Mouse (Mus musculus) erythroblast, adult 5-6 weeks (primary cell): ENCODE measurements around the gene Wars2. TPM values are rescaled to one million over a fixed set of nuclear protein-coding genes. Genes with fewer than 3 reads are reported as not detected.

Source experiments
- ATAC-seq: replicated peaks from 2 replicates; pipeline ENCODE4 v1.8.0; 2016; ENCODE audit warnings: moderate number of reproducible peaks, mild to moderate bottlenecking, moderate TSS enrichment, inconsistent platforms; ENCODE audit not compliant: poor library complexity, low FRiP score, severe bottlenecking
- total RNA-seq, 2 experiments: library from RNA; stranded (forward) in 1 of 2; stranded (reverse) in 1 of 2; fragments of 150-400 nt in 1 of 2; fragments of 200-764, 138-1000 nt in 1 of 2; gene quantifications; 2 replicates each; pipeline versions ENCODE4 v1.2.3 to v1.2.4; 2015 to 2017; ENCODE audit warnings: low replicate concordance in 2 of 2

Gene Wars2
- total RNA-seq, 2 experiments from 2014 or later = 0.34 to 3.1 TPM

GRCm38 (mm10) chr3:99259741-99260270 is 118.9 kb downstream of the Wars2 start:
- no peak for ATAC-seq

DNA sequence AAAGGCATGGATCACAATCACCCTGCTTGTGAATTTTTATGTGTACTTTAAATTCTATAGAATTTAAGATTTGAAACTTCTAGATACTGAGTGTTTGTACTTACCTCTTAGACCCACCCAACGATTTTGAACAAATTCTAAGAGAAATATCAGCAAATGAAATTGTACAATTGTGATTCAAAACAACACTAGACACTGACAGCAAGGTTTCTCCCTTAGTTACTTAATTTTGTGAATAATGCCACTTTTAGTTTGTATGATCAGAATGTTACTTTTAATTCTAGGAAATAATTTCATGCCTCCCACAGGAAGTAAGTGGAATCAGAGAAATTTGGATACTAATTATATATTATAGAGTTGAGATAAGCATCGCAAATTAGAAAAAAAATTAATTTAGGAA is 119.5 kb downstream of the Wars2 start:
- ATAC-seq = no peak

- no peak for ATAC-seq
Measured at GRCm38 (mm10) chr3:99261371-99261791, 120.5 kb downstream of the Wars2 start.

GRCm38 (mm10) chr3:99261986-99262385 is 121.1 kb downstream of the Wars2 start:
- ATAC-seq = no peak

DNA sequence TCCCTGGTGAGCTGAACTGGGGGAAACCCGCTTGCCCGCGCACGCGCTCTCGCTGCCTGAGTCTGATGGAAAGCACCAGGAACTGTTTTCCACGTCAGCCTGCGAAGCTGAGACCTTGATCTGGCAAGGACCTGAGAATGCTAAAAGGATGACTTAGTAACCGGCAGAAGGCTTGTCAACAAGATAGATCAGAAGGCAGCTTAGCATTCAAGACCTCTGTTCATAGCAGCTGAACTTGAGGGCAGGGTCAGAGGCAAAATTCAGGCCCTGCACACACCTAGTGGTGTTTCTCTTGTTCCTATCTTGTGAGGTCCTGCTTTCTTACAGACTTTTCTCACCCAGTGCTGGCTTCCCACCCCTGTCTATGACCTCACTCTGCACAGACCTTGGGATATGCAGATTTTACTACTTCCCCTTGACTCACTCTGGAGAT is 122.6 kb downstream of the Wars2 start:
- ATAC-seq = no peak

GRCm38 (mm10) chr3:99264695-99265094 is 123.8 kb downstream of the Wars2 start:
- ATAC-seq = no peak

GRCm38 (mm10) chr3:99266752-99267303 is 126.0 kb downstream of the Wars2 start:
- ATAC-seq = no peak

- no peak for ATAC-seq
Measured at GRCm38 (mm10) chr3:99277973-99278580, 137.2 kb downstream of the Wars2 start.

DNA sequence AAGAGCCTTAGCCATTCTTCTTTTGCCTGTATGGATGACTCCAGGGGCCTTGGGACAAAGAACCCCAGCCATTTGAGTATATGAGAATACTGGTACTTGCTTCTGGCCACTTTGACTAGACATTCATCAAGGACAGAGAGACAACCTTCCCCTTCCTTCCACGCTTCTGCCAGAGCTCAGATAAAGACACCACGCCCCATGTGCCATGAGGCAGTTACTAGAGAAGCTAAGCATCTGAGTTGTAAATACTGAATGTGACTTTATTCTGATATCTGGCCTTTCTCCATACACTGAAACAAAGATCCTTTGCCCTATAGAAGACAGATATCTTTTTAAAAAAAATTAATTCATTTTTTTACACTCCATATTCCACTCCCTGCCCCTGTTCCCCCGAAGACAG is 138.8 kb downstream of the Wars2 start:
- ATAC-seq = no peak

DNA sequence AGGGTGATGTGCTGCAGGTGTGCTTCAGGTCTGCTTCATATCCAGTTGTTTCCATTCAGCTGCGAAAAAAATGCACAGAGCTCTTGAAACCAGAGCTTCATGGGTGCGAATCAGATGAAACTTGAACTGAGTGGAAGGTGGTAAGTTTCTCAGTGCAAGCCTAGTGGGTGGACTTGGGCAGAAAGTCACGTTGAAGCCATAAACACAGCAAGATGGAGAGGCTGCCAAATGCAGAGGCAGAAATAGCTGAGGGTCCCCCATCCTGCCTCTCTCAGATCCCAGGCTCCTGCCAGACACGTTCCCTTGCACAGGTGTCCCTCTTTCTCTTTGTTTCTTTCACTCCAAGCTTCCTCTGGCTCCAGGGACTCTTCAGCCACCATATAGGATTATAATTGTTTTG is 140.6 kb downstream of the Wars2 start:
- ATAC-seq = no peak

DNA sequence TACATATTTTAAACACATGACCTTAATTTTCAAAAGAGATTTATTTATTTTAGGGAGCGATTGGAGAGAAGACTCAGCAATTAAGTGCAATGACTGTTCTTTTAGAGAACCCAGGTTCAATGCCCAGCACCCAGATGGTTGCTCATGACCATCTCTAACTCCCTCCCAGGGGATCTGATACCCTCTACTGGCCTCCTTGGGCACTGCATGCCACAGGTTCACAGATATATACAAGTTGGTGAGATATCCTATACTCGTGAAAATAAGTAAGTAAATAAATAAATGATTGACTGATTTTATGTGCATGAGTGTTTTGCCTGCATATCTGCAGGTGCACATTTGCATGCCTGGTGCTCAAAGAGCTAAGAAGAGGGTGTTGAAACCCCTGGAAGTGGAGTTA is 147.4 kb downstream of the Wars2 start:
- no peak for ATAC-seq

Other genes with a start within 250 kb of the Wars2 start
- gene Hao2, start 247.8 kb upstream of the Wars2 start, total RNA-seq (2015; ENCODE audit: low replicate concordance) = not detected in 2 replicates
- gene Hao2, start 247.8 kb upstream of the Wars2 start, total RNA-seq (2017; ENCODE audit: low replicate concordance) = not detected in 2 replicates
- 0.58 TPM in 1 of 2 replicates, not detected in the other for gene Tbx15, start 99.3 kb downstream of the Wars2 start, total RNA-seq (2015; ENCODE audit: low replicate concordance)
- gene Tbx15, start 99.3 kb downstream of the Wars2 start, total RNA-seq (2017; ENCODE audit: low replicate concordance) = 0.14 and 0.85 TPM in 2 replicates